Mouse (Mus musculus) cerebellum, adult 8-10 months (tissue): ENCODE measurements at regions not wholly inside any gene's neighbourhood (a gene's known extent, or its start where the extent isn't known, plus 50 kb on each side); places are given as distances from the start of the nearest gene placed in this dataset.

ENCODE experiments used
- DNase-seq: peaks from one replicate; pipeline ENCODE4 v3.0.0; 2022

DNA sequence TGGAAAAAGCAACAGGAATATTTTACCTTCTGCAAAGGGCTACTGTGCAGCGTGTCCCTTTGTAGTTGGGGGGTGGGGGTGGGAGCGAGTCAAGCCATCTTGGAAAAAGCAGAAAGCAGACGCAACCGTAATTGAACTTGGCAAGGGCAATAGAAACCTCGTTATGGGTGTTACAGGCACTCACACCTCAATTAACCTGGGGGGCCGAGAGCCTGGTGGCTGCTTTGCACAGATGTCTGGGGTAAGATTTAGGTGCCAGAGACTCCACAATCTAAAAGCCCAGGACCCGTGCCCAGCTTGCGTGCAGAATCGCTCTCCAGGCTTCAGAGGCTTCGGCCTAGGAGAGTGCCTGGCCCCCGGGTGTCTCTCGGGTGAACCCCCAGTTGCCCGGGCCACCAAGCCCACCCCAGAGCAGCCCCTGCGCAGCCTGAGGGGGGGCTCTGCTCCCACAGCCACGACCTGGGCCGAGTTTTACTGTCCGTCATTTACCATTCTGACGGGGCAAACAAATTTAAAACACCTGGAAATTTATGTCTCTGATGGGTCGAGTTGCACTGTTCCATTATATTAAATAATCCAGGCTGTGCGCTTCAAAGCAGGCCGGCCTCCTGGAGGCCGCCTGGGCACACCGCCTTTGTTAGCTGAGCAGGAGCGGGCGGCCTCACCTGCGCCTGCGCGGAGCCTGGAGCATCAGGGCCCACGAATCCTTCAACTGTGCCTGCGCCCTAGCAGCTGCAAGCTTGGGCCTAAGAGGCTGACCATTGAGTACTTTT, 212.4 kb downstream of the Srbd1 start:
- no peak for DNase-seq

DNA sequence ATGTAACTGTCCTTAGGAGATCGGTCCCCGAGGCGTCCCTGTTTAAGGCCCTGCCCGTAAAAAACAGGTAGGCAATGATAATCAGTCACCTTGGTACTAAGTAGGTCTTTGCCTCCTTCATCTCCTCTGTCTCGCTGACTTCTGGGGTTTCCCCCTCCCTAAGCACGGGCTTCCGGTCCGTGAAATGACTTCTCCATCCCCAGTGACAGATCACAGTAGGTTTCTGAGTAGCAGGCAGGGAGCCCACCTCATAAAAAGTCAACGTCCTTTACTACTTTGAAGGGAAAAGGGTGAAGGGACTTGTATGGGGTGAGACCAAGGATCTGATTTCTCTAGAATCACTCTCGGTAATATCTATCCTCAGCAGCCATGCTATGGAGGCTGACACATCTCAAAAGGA, 213.0 kb downstream of the Srbd1 start:
- DNase-seq = no peak

DNA sequence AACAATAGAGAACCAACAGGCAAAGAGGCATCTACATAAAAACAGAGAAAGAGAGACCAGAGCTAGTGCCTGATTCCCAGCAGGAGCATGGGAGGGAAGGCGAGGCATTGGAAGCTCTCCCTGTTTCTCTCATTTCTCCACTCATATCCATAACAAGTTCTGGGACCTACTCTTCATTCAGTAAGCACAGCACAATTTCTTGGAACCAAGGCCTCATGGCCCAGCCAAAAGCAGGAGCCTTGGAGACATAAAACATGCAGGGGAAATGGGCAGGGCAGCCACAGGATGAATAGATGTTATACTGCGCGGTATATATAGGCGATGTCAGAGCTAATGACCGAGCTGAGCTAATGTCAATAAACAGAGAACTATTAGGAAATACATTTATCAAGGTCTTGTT, 214.2 kb downstream of the Srbd1 start:
- no peak for DNase-seq

DNA sequence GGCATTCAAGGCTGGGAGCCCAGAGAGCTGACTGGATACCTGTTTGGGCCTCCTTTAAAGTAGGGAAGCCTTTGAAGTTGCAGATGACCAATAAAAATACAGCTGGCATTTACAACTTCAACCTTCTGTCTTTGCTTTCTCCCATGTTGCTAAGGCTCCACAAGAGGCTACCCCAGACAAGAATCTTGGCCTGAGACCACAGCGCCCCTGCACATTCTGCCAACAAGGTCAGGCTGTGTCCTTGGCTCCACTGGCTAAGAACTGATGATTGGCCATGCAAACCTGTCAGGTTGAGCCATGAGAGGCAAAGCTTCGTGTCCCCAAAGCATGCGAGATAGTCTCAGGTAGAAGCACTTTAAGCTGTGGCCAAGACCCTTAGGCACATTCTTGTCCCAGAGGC, 214.6 kb downstream of the Srbd1 start:
- no peak for DNase-seq

DNA sequence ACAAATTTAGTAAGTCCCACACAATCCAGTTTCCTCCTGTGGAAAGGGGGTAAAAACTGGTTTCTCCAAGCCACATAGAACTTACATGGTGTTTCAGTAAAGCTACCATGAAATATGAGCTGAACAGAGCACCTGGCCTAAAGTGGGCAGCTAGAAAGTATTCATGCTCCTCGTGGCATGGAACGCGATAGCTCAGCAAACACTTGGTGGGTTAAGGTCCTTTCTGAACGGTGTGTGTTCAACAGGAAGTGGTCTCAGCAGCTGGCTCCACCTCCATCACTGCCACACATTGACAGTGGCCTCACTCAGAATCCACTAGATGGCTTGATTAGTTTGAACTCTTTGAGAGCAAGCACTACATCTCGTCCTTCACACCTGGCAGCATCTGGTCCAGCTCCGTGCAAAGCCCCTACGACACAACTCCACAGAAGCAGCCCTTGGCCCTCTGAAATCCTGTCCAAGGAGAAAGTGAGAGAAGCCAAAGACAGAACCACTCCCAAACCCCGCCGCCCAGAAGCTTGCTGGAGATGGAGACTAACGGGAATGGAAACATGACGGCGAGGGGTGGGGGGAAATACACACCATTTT, 215.2 kb downstream of the Srbd1 start:
- DNase-seq = no peak

DNA sequence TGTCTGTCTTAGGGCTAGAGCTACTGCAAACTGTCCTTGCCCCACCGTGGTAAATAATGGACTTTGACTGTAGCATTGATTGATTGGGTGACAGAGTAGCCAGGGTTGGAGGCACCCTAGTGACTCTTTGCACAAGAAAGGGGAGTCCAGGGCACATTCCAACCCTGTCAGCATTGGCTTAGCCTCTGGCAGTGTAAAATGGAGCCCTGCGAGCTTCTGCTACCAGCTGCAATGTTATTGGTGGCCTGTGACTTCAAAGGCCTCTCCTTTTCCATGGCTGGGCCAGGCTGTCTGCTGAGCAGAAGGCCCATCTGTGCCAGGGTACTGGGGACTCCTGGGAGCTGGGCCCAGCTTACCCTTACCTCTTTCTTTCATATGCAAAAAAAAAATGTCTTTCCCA, 216.4 kb downstream of the Srbd1 start:
- no peak for DNase-seq

DNA sequence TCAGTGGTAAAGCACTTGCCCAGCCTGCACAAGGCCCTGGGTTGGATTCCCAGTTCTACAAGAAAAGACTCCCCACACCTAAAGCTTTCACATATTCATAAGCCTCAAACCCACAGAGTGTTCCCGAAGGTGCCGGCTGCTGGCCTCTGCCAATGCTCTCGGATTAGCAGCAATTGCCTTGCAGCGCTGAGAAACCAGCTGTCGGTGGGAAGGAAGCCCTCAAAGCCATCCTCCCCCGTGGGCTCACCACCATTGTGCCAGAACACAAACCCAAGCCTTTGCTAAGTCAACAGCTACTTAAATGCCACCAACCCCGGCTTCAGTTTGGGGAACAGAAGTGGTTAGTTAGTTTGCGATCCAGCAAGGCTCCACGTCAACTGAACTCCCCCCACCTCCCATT, 217.7 kb downstream of the Srbd1 start:
- DNase-seq = no peak

DNA sequence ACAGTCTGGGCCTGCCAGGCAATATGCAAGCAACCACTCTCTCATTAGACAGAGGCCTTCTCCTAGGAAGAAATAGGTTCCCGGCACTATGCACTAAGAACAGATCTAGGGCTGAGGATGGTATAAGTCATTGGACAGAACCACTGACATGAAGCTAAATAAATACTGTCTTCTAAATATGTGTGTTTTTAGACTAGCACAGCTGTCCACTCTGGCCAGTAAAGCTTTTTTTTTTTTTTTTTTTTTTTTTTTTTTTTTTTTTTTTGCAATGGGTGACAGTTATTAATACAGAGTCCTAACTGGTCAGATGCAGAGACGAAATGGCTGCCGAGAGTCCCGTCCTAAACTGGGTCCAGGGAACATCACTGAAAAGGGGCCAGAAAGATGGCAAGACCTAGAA, 218.9 kb downstream of the Srbd1 start:
- DNase-seq = no peak

DNA sequence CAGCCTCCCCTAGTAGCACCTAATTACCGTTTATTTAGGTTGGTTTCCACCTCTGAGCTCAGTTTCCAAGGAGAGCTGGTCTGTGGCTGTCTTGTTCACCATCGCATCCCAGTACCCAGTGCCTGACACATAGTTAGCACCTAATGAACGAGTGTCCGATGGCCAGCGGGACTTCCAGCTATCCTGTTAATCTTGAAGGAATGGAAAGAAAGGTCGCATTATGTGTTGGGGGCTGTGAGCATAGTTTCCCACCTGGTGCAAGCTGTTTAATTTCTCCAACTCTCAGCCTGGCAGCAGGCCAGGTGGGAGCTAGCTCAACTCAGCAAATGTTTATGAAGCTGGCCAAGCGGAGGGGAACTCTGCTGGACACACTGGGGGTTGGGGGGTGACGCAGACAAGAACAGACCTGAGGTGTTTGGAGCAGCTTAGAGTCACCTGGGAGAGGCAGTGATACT, 223.7 kb downstream of the Srbd1 start:
- DNase-seq = no peak

DNA sequence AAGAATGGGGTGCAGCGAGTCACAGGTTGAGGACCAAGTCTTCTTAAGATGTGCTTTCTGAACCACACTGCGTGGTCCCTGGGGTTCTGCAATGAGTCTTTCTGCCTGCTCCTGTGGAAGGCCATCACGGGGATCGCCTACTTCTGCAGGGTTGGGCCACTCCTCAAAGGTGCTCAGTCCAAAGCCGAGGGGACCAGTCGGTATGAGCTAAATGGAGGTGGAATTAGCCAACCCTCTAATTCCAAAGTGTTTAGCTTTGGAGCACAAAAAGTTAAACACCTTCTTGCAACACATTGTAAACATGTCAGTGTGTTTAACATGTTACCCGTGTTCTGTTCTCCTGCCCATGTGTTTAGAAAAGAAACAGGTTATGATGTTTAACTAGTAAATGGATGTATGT, 225.1 kb downstream of the Srbd1 start:
- no peak for DNase-seq

DNA sequence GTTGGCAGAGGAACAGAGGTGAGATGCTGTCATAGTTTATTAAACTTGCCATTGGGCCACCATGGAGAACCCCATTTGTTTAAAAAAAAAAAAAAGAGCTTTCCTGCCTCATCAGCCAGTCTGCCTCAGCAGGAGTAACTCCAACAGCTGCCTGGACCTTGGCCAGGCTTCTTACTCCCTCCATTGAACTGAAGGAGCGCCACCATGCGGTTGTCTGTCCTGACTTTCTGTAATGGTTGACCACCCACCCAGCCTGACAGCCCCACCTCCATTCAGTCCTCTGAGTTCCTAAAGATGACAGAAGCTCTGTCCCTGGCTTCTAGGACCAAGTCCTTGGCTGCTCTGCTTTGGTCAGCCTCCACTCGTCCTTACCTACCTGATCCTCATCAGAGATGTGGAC, 227.8 kb upstream of the Six2 start:
- DNase-seq = no peak

DNA sequence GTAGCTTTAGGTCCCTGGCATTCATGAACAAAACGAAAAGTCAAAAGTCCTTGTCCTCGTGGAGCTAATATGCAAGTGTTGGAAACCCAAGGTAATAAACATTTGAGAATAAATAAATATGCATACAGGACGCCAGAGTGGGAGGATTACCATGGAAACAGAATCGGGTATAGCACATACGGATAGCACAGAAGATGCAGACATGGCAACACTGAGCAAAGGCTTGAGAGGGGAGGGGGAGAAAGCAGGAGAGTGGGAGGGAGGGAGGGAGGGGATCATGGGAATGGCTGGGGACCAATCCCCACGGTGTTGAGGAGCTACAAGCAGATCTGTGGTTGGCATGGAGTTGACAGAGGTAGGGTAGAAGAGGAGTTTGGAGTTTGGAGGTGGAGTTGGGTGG, 226.0 kb upstream of the Six2 start:
- no peak for DNase-seq

DNA sequence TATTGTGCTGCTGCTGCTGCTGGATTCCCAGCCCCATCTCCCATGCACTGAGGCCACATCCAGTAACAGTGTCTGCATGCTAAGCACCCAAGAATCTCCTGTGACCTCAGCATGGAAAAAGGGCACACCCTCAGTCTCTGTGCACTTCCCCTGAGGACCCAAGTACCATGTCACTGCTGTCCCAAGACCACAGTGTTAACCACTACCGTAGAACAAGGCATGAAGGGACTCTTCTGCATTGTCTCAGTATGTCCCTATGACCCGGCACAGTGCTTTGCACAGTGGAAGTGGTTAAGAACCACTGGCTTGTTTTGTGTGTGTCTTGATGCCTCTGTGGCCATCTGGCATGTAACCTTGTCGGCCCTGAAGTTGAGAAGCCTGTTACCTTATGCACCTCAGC, 220.6 kb upstream of the Six2 start:
- DNase-seq = no peak

DNA sequence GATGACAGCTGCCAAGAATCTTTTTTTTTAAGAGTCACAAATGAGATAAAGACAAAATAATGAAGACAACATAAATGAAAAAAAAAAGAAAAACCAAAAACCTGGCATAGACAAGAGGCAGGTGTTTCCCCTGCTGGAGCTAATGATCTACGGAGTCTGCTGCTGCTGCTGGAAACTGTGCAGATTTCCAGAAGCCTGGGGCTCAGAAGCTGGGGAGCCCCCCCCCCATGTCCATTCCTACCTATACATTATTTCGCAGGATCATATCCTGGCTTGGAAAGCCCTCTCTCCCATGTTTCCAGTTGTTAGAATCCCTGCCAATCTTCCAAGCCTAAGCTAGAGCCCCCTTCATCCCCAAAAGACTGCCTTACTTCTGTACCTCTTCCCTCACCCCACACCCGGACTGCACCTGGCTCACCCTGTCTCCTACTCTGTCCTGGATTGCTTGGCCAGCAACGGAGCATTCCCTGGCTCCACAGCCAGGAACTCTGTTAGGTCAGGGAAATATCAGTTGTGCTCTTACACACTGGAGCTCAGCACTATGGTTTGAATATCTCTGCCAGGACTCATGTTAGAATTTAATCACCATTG, 218.6 kb upstream of the Six2 start:
- no peak for DNase-seq

DNA sequence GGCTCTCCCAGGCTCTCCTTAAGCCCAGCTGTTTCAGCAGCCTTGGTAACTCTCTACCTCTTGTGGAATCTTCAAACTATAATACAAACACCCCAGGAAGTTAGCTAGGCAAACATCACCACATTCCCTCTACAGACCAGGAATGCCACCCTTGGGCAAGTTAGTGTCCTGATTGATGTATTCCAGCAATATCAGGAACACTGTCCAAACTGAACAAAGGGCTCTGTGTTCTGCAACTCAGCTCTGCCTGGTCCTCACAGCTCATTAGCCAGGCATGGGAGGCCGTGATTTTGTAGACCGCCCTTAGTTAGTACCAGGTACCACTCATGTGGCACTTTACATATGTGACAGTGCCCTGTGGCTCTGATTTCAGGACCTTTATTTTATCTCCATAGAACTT, 214.5 kb upstream of the Six2 start:
- DNase-seq = no peak

DNA sequence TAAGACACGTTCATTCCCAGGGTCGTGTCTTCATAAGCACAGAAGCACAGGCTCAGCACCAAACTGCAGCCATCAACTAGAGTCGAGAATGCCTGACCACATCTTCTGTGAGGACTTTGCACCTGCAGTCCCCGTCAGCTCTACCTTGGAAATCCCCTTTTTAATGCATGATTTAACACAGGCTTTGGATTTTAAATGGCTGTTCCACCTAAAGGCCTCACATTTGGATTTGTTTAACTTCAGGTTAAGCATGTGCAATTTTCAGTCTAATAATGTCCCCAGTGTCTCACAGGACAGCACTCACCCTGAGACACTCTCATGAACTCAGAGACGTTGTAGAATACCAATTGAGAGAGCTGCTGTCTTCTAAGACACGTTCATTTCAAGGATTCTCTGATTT, 211.0 kb upstream of the Six2 start:
- DNase-seq = no peak

DNA sequence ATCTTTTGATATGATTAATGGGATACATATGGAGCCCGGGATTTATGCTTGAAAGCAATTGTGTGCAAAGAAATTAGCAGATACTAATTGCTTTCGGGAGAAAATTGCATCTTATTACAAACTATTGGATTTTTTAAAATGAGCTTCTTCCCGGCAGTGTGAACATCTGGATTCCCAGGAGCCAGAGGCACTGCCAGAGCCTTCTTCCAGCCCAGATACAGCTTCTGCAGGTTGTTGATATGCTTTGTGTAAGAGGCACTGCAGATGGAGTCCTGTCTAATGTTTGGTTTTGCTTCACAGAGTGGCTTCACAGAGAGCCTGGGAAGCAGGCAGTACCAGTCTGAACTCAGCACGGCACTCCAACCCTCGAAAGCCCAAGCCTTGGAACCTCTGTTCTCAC, 207.9 kb upstream of the Six2 start:
- DNase-seq = no peak

DNA sequence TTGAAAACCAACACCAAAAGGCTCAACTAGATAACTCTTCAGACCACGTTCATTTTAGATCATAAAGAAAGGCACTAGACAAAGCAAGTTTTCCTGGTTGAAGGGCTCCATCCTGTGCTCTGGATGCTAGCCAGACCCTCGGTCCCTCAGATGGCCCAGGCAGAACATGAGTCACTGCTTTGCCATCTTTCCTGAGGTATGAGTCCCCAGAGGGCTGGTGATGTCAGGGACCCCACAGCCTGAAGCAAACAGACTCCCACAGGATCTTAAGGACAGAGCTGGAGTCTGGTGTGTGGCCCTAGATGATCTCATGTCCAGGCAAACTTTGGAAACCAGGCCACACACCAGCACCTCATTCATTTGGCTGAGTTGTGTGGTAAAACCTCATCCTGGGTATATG, 203.2 kb upstream of the Six2 start:
- no peak for DNase-seq

DNA sequence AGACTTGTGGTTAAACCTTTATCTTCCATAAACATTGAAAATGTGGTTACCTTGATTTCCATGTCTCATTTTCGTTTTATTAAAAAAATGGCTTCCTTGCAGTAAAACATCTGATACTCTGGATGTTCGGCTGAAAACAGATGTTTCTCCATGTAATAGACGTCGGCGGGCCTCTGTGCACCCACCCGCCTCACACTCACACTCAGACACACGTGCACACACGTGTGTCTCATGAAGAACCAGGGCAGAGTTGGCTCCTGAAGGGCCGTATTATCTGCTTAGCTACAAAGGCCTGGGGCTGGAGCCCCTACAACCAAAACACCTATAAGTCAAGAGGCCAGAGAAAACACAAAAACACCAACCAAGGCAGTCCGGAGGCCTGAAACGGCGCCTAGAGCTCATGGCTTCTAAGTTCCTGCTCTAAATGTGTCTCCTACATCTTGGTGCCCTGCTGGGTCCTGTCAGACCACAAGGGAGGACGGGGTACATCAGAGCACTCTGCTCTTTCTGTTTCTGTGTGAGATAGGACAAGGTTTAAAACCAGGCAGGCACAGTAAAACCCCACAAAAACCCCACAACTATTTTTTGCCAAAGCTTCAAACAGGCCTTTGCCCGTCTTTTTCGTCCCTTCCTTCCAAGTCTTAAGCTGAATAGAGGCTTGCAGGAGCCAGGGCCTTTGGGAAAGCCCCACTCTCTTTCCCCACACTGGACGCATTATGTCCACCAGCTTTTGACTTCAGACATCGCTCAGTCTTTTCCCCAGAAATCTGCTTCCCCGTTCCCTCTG, 201.9 kb upstream of the Six2 start:
- DNase-seq = no peak

DNA sequence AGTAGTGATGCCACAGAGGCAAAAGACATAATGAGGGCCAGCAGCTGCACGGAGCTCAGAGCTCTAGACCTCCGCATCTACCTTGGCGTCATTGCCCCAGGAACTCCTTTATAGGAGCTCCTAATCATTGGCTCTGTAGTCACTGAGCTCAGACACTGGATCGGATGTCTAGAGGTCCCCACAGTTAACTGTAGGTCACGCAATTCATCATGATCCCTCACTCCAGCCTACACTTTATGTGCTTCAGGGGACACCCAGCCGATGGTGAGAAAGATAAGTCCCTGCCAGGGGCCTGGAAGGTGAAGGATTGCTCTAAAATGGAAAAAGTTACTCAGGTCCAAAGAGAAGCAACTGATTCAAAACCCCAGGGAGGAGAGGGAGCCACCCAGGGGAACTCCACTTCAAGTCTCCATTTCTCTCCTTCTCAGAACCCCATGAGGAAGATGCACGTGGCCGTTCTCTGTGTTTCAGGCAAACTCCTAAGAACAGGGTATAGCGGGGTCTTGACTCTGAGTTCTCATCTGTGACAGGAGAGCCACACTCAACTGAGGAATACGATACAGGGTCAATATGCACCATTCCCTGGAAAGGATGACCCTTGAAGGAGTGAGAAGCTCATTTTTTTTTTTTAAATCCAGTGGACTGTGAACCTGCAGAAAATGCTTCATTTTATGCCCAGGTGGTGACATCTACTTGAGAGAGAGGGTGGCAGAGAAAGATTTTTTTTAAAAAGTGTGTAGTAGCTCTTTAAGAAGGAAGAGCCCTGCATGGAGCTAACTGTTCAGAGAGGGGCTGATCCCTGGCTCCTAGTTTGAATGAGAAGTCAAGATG, 200.7 kb upstream of the Six2 start:
- DNase-seq = no peak

DNA sequence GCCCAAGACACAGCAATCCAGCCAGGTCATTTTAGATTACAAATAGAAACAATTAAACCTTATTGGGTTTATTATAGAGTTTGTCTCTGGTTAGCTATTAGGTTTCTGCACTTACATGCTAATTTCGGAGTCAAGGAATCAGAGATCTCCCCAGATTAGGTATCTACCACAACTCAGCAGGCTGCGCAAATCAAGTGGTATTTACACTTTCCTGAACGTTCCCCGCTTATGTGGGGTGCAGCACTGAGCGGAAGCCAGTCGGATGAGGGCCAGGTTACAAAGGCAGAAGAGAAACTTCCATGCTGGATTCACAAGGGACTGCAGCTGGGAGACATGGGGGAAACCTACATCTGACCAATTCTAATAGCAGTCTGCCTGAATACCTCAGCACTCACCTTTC, 198.6 kb upstream of the Six2 start:
- no peak for DNase-seq

DNA sequence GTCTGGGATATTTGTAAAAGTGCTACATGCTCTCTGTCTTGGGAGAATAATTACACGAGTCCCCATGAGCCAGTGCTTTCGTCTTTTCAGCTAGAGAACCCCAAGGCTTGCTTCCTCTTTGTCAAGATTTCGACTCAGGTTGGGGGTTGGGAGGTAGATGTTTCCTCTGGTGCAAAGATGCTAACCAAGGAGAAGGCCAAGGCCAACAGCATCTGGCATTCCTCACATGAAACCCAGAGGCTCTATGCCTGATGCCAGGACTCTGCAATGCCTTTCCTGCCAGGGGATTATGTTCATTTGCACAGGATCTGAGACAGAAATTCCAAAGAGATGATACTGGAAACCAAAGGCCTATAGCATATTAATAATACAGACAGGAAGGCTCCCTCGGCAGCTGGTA, 198.2 kb upstream of the Six2 start:
- no peak for DNase-seq

DNA sequence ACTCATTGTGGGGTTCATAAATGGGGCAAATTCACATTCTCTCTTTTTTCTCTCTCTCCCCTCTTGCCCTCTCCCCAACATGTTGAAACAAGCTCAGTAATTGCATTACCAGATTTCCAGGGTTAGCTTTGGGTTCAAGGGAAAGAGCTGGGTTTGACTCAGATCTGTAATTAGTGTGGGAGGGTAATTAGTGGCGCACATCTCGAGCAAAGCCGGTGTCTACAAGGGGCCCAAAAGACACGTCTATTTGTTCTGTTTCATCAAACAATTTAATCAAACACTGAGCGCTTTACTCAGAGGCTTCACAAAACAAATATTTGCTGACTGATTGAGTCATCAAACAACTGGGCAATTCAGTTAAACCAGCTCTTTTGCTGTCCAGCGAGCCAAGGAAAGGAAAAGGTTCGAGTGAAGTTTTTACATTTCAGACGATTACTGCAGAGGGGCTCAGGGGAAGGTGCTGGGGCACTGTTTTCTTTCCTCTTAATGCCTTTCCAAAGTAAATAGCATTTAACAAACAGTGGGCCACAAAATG, 193.6 kb upstream of the Six2 start:
- no peak for DNase-seq
